8 mouse cellular contexts compared by ENCODE assay signal in the genomic region with DNA sequence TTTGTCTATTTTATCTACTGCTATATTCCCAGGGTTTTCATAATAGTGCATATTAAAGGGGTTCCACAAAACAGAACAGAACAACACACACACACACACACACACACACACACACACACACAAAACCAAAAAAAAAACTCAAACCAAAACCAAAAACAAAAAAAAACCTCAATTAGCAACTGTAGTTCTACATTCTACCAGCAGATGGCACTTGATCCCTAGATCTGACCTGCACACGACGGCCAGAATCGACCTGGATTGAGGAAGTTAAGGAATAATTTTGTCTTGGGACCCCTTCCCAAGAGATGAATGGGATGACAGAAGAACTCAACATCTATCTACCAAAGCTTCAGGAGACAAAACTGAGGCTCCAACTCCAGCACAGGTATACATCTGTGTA. TPM values are rescaled to one million over a fixed set of nuclear protein-coding genes. Genes with fewer than 3 reads are reported as not detected.
DNase-seq lines count a peak whose midpoint lies in the region; TF ChIP-seq lines count a peak whose summit lies in the region.

No protein-coding gene starts in this region.

- H3K4me3 ChIP-seq in kidney, adult 2 months (ENCODE audit: insufficient read depth, low read depth, low read length) = no peak overlapping the region
- no peak overlapping the region for H3K4me3 ChIP-seq in E14TG2a.4 (replicated peaks; ENCODE audit: low read length)

- DNase-seq in kidney, adult 2 months = no peak
- DNase-seq in kidney, postnatal 14 days = no peak
- DNase-seq in 416B (ENCODE audit: low read depth) = peak; percentile 65
- peak; percentile 40 for DNase-seq in embryo, embryonic 9.5 days (ENCODE audit: extremely low spot score)
- DNase-seq in right cerebral cortex, postnatal 36 days (ENCODE audit: low spot score in 2 of 2) = no peak
- no peak for DNase-seq in gastrocnemius, adult 18-20 months (ENCODE audit: low spot score)
- no peak for DNase-seq in thymus, postnatal 25 days

- TF ChIP-seq POLR2A in kidney, adult 2 months (IDR thresholded peaks at IDR 0.05; ENCODE audit: low read depth, low read length) = no peak

- peaks cover 2% of the 10 kb centered on the region; the same call in 1 of the 2 replicates for H3K27me3 ChIP-seq in kidney, adult 2 months (replicated peaks; ENCODE audit: control insufficient read depth, insufficient read depth, low read length)
- peaks cover 45% of the 10 kb centered on the region for H3K27me3 ChIP-seq in E14TG2a.4 (ENCODE audit: insufficient read depth, low read length)

- 0% methylated on average over 3 of the region's 3 CpGs for WGBS in kidney, adult 2 months

- H3K4me1 ChIP-seq in kidney, adult 2 months (ENCODE audit: control insufficient read depth, insufficient read depth, low read length) = no peaks in the 10 kb centered on the region
- H3K4me1 ChIP-seq in E14TG2a.4 (replicated peaks; ENCODE audit: low read depth, low read length) = peaks cover 12% of the 10 kb centered on the region; the same call in 1 of the 2 replicates

- H3K36me3 ChIP-seq in kidney, adult 2 months (ENCODE audit: control insufficient read depth, insufficient read depth, low read length) = no peaks in the 10 kb centered on the region
- no peaks in the 10 kb centered on the region for H3K36me3 ChIP-seq in E14TG2a.4 (ENCODE audit: insufficient read depth, low read length)

- H3K27ac ChIP-seq in kidney, adult 2 months (ENCODE audit: insufficient read depth, low read depth, low read length) = no peak overlapping the region

- TF ChIP-seq CTCF in kidney, adult 2 months (conservative IDR thresholded peaks at IDR 0.05; ENCODE audit: insufficient read depth, insufficient read length, low read depth, low read length) = peak; percentile 72
- peak; percentile 83 for TF ChIP-seq CTCF in E14TG2a.4 (conservative IDR thresholded peaks at IDR 0.05; ENCODE audit: low read length)

- H3K9me3 ChIP-seq in E14TG2a.4 (ENCODE audit: low read length) = no peaks in the 10 kb centered on the region

RNA-seq across cellular contexts. Expression of a gene that starts 2.9 kb away (rescaled TPM):
- 1.5 and 2.2 TPM in 2 replicates for polyA plus RNA-seq in kidney, adult 2 months (2012; rRNA removed)
- 1 to 10 TPM; 2.6 to 3.1 TPM for total RNA-seq in gastrocnemius, adult 18-20 months (2021)

Comparison
In these comparisons a context has a peak if more than half of its experiments do, and no peak if none do; other contexts are left out.
1. DNase-seq: peak in 416B (single experiment) and embryo, embryonic 9.5 days (single experiment); none in kidney, adult 2 months (single experiment), kidney, postnatal 14 days (single experiment), right cerebral cortex, postnatal 36 days (0 of 2), gastrocnemius, adult 18-20 months (single experiment) and thymus, postnatal 25 days (single experiment).